Mouse (Mus musculus) cerebellum, adult 2 months (tissue): ENCODE data around the gene Vwa8.

Experiments
- CTCF ChIP-seq: fragments of 200-500 bp; IDR thresholded peaks from 2 replicates; pipeline ENCODE4 v1.5.1; 2011; ENCODE audit warnings: low read depth, mild to moderate bottlenecking, control low read depth, low read length, moderate library complexity, borderline replicate concordance; ENCODE audit not compliant: insufficient read depth
- POLR2A ChIP-seq: fragments of 200-500 bp; IDR thresholded peaks from 2 replicates; pipeline ENCODE4 v1.6.1; 2011; ENCODE audit warnings: low read length, control low read depth, borderline replicate concordance; ENCODE audit not compliant: insufficient read depth

DNA sequence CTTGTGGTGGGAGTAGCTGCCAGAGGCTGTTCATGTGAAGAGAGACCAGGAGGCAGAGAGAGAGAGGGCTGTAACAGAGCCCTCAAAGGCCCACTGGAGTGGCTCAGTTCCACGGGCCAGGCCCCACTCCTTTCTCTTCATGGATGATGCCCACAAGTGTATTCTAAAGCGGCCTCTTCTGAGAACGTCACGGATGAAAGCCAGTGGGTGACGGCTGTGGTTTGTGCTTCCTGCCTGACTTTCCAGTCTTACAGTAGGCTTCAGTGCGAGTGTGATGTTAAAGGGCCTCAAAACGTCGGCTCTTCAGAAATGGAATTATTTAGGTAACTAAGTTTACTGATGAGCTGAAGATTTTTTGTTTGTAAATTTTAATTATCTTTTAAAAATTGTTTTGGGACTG lies 65.3 kb downstream of the Vwa8 start:
- TF ChIP-seq POLR2A: no peak
- no peak for TF ChIP-seq CTCF
